Mouse (Mus musculus): Measurements from ENCODE around the gene Gm6401.
"Not testable (repeated sequence)": the region's sequence is repeated elsewhere in the genome, so short reads cannot be mapped to it uniquely, and the experiment has no call there.

The Gm6401 gene

DNA sequence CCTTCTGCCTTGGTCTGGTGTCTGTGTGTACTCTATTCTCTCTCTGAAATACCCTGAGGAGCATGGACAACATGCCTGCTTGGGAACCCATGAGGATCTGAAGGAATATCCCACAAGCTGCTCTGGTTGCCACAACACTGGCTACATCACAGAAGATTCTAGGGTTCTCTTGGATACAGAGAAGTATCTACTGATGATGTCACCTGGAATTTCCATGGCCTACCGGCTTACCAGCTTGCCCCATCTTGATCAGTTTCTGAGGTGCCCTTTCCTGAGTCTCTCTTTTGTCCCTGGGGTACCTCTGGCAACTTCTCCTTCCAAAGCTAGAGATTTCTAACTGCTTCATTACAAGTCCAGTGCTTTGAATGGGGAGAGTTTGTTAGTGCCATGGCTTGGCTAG lies at the start of gene Gm6401:
Gene Gm6401, minus strand, starts transcription at position 101 of the 400 bp plus-strand sequence.
- DNase-seq (ENCODE audit: low spot score): not testable (repeated sequence)

DNA sequence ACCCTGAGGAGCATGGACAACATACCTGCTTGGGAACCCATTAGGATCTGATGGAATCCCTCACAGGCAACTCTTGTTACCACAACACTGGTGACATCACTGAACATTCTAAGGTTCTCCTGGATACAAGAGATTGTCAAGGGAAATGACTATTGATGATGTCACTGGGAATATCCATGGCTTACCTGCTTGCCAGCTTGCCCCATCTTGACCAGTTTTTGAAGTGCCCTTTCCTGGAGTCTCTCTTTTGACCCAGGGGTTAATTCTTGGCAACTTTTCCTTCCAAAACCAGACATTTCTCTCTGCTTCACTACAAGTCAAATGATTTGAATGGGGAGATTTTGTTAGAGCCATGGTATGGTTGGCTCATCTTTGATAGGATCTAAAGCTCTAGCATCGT lies 15.5 kb upstream of the Gm6401 start, which contains the start of gene Gm3543:
Gene Gm3543, minus strand, starts transcription at position 101 of the 400 bp plus-strand sequence.
- DNase-seq (ENCODE audit: low spot score): not testable (repeated sequence)

DNA sequence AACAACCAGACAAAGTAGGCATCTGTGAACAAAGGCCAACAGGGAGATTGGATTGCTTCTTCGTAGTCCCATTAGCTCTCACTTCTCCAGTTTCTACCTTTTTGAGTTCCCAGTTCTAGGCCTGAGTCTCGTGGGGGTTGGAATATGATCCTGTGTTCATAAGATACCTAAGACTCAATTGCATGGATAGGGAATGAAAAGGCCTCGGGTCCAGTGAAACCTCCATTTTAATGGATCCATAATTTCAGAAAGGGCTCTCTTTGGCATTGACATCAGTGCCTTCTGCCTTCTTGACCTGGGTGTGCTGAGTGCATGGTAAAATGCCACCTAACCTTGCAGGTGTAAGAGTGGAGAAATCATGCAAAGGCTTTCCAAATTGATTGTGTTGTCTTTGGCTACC lies 869 bp upstream of the Gm6401 start:
- DNase-seq (ENCODE audit: low spot score): not testable (repeated sequence)

DNA sequence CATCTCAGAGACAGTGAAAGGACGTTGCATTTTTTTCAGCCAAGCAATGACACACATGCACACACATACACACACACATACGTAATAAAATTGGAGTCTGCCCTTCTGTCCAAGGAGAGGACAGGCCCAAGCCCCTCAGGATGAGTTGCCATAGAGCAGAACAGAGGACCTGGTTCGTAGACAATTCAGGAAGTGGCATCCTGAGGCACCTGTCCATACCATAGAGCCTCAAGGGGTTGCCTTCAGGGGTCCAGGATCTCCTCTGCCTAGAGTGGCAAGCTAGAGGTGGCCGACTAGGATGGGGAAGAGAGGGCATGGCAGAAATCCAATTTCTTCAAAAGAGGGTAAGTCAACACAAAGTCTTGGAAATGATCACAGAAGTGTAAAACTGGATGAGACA lies 3.6 kb downstream of the Gm6401 start:
- not testable (repeated sequence) for DNase-seq (ENCODE audit: low spot score)

DNA sequence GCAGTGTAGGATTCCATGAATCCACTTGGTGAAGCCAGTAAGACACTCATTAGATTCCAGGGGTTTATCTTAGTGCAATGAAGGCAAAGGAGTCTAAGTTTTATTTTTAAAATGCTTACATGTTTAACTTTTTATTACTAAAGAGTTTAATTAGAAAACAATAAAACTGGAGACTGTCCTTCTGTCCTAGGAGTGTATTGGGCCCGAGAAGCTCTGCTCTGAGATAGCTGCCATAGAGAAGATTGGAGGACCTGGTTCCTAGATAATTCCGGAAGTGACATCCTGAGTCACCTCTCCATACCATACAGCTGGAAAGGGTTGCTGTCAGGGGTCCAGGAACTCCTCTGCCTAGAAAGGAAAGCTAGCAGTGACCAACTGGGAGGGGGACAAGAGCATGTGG lies 24.0 kb downstream of the Gm6401 start, which contains the start of gene 1700024B05Rik:
Gene 1700024B05Rik, plus strand, starts transcription at position 301 of the 400 bp plus-strand sequence.
- DNase-seq (ENCODE audit: low spot score): not testable (repeated sequence)

DNA sequence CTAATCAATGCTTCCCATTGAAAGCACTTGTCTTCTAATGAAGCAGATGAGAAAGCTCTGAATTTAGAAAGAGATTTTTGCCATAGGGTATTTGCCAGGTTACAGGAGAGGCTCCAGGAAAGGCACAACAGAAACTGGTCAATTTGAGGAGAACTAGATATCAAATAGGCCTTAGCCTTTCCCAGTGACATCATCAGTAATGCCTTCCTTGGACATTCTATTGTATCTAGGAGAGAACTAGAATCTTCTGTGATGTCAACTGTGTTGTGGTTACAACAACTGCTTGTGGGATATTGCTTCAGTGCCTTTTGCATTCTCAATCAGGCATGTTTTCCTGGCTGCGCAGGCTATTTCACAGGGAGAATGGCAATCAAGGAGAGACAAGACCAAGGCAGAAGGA lies 43.1 kb downstream of the Gm6401 start, which contains the start of gene 1700049E17Rik1:
Gene 1700049E17Rik1, plus strand, starts transcription at position 301 of the 400 bp plus-strand sequence.
- not testable (repeated sequence) for DNase-seq (ENCODE audit: low spot score)

Data from urinary bladder, postnatal 10 days (tissue).